Mouse (Mus musculus): ENCODE data around the gene Rapgef4.

The Rapgef4 gene

DNA sequence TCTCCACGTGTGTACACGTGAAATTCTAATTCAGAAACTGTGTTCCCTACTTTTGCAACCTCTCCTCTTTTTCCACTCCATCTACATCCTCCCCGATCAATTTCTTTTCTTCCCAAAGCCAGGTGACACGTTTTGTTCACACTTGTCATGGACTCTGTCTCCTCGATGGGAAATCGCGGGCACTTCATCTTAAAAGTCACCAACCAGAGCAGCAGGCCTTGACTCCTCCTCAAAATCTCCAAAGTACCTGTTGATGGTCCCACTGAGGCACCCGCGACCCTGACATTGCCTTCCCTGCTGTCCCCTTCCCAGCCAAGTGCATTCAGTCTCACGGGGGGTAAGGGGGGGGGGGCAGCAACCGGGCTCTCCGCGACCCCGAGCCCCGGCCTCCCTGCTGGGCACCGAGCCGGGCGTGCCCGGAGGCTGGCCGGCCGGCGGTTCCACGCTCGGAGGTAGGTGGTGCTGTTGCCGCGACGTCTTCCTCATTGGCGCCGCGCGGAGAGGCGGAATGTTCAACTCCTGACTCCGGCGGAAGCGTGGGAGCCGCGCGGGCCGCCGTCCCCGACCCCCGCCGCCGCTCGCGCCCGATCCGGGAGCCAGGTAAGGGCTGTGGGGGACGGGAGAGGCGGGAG lies 304.3 kb downstream of the Rapgef4 start, which contains the start of gene Map3k20:
Map3k20 (plus strand) TSS at position 382 of the 632 bp plus-strand sequence.
- in situ Hi-C loops (cut with MboI; ENCODE audit: unreplicated experiment in 2 of 2) = loop anchor here in 1 of 2 experiments (25.0 kb wide), 2 partner anchors 652 to 777 kb away; no protein-coding TSS in a partner anchor

DNA sequence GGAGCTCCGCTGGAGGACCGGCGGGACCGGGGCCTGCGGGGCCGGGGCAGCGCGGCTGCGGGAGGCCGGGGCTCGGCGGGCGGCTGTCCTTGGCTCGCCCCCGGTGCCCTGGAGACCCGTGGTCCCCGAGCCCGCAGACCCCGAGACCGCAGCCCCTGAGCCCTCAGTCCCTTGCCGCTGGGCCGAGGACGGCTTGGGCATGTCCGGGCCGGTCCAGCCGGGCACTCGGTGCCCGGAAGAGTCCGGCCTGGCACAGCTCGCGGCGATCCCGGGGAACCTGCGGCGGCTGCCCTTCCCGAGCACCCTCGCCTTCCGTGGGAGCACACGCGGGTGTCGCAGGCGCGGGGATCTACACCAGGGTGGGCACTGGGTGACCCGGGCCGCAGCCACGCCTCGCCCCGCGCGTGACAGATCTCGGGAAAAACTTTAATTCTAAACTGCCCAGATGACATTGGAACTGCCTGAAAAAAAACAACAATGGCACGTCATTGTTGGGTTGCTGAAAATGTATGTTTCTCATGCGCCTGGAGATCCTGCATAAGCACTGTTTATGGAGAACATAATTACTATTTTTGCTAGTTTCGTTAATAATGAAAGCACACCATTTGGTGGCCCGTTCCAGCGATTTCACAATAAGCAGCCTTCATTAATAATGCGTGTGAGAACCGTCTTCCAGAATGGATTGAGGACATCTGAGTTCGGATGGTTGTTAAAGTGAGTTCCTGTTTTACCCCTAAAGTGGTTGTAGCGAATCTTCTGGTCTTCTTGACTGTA lies 305.0 kb downstream of the Rapgef4 start:
- in situ Hi-C loops (cut with MboI; ENCODE audit: unreplicated experiment in 2 of 2) = loop anchor here in 1 of 2 experiments (25.0 kb wide), 2 partner anchors 651 to 776 kb away; no protein-coding TSS in a partner anchor

DNA sequence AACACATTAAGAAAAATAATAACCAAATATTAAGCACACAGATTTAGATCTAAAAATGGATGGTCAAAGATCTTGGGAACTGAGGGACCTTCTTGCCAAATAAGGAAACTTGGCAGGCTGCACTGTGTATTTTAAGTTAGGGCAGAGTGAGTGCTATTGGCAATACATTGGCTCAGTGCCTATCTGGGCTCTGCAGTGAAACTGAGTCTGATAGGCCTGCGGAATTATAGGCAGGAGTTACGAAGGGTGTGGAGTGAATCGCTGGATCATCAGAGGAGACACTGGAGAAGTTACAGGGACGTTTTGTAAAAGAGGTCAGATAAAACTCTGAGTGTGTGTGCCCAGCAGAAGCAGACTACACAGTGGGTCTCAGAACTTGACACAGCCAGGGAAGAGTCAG lies 306.1 kb downstream of the Rapgef4 start:
- in situ Hi-C loops (cut with MboI; ENCODE audit: unreplicated experiment in 2 of 2) = loop anchor here in 1 of 2 experiments (25.0 kb wide), 2 partner anchors 650 to 775 kb away; no protein-coding TSS in a partner anchor

DNA sequence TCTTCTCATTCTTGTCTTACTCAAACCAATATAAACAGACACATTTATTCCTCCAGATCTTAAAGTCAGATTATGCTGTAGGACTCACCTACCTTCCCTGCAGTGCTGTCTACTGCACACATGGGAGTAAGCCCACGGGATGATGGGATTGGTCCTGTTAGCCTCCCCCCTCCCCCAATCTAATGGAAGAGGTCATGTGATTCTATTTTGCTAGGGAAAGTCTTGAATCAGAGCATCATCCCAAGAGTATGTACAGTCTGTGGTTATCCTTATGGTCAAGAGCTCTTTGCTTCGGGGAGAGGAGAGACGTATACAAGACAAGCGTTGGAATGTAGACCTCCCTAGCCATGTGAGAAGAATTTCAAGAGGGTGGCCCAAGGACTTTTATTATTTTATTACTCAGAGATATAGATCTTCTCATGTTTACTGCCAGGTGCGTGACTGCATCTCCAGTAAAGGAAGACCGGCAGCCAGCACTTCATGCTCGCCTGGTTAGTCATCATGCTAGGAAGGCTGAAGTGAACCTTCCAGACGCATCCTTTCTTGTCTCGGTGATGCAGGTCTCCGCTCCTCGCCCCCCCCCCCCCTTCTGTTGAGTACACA lies 308.0 kb downstream of the Rapgef4 start:
- in situ Hi-C loops (cut with MboI; ENCODE audit: unreplicated experiment in 2 of 2) = loop anchor here in 1 of 2 experiments (25.0 kb wide), 2 partner anchors 648 to 773 kb away; no protein-coding TSS in a partner anchor

DNA sequence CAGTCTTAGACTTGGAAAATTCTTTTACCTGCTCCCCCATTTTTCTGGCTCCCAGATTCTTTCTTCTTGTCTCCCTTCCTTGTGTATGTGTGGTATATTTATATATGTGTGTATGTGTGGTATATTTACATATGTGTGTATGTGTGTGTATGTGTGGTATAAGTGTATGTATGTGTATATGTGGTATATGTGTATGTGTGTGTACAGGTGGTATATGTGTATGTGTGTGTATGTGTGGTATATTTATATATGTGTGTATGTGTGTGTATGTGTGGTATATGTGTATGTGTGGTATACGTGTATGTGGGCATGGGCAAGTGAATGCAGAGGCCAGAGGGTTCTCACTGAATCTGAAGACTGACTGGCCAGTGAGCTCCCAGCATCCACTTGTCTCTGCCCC lies 310.1 kb downstream of the Rapgef4 start:
- in situ Hi-C loops (cut with MboI; ENCODE audit: unreplicated experiment in 2 of 2) = loop anchor here (10.0 to 25.0 kb wide), 3 partner anchors 224 to 771 kb away; no protein-coding TSS in a partner anchor

DNA sequence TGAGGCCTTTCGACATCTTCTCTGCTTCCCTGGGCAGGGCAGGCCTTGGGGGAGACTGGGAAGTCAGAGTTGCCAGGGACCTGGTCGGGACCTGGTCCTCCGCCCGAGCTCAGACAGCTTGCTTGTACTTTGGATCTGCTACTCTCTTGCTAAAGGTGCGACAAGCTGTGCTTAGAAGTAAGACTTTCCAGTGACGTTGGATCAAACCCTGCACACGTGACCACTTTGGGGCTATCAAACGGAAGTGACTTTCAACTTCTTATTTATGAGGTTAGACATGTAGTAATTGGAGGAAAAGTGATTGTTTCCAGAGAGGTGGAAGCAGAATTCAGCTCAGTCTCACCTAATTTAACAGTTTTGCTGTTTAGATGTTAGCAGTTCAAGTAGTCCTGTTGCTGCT lies 311.5 kb downstream of the Rapgef4 start:
- in situ Hi-C loops (cut with MboI; ENCODE audit: unreplicated experiment in 2 of 2) = loop anchor here (10.0 to 25.0 kb wide), 3 partner anchors 222 to 770 kb away; no protein-coding TSS in a partner anchor

DNA sequence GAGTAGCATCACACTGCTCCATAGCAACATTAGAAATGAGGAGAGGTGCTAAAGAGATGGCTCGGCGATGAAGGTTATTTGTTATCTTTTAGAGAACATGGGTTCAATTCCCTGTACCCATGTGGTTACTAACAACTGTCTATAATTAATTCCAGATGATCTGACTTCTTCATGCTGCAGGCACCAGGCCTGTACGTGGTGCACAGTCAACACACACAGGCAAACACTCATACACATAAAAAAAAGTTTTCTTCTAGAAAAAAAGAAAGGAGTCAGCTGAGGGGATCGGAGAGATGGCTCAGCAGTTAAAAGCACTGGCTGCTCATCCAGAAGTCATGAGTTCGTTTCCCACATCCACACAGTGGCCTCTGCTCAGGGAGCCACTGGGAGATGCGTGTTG lies 314.0 kb downstream of the Rapgef4 start:
- in situ Hi-C loops (cut with MboI; ENCODE audit: unreplicated experiment in 2 of 2) = loop anchor here (5.0 to 25.0 kb wide), 7 partner anchors 87 to 987 kb away; no protein-coding TSS in a partner anchor

DNA sequence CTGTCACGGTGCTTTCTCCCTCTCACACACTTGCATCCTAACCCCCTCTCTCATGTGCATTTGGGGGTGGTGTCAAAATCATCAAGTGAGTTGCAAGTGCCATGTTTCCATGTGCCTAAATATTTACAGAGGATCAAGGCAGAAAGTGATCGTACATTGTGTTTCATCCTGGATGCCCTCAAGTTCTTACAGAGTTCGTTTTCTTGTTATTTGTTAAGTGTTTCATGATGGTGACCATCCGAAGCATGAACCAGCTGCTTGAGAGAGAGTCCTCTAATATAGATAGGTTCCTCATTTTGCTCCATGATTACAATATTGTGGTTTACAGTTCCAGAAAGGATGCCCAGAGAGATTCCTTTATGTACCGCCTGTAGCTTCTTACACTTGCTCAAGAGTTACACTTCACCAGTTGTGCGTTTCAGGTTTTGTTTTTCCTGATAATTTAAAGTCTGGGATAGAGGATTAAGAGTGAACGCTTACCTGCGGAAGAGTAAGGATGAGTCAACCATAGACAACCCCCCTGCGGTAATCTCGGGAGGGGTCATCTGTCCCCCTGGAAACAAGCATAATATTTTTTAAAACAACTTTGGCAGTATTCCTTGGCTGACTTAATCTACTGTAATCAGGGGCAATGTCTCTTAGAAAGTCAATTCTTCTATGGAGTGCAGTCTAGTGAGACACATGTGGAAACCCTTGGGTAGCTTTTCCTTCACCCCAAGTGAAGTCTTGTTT lies 316.1 kb downstream of the Rapgef4 start:
- in situ Hi-C loops (cut with MboI; ENCODE audit: unreplicated experiment in 2 of 2) = loop anchor here (5.0 to 25.0 kb wide), 7 partner anchors 85 to 985 kb away; no protein-coding TSS in a partner anchor

DNA sequence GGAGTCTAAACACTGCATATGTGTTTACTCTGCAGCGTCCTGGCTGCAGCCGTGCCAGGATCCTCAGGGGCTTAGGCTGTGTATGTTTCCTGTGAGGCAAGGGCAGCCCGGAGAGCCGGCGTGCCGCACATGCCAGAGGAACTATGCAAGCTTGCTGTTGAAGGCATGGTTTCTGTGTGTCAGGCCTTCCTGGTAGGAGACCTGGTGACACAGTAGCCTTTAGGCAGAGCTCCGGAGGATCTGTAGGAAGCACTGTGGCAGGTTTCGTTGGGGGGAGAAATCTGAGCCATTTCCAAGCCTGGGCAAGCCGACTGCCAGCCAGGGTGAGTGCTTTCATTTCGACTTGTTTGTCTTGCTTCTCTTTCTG lies 316.7 kb downstream of the Rapgef4 start:
- in situ Hi-C loops (cut with MboI; ENCODE audit: unreplicated experiment in 2 of 2) = loop anchor here (5.0 to 25.0 kb wide), 7 partner anchors 85 to 985 kb away; no protein-coding TSS in a partner anchor

DNA sequence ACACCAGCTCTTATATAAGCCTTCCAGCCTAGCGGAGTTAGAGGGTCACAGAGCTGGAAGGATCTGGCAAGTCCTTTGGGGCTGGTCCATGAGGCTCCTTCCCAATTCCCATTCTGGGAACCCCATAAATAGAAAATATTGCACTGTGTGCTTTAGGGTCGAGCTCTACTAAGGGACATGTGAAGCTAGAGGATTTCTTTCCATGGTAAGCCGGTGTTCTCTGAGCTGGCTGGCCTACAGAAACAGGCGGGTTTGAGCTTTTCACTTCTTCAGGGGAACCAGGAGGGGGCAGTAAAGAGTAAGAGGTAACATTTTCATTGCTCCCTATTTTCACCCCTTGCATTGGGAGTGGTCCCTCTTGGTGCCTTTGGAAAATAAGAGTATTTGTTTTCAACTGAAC lies 317.4 kb downstream of the Rapgef4 start:
- in situ Hi-C loops (cut with MboI; ENCODE audit: unreplicated experiment in 2 of 2) = loop anchor here (5.0 to 25.0 kb wide), 7 partner anchors 84 to 984 kb away; no protein-coding TSS in a partner anchor

DNA sequence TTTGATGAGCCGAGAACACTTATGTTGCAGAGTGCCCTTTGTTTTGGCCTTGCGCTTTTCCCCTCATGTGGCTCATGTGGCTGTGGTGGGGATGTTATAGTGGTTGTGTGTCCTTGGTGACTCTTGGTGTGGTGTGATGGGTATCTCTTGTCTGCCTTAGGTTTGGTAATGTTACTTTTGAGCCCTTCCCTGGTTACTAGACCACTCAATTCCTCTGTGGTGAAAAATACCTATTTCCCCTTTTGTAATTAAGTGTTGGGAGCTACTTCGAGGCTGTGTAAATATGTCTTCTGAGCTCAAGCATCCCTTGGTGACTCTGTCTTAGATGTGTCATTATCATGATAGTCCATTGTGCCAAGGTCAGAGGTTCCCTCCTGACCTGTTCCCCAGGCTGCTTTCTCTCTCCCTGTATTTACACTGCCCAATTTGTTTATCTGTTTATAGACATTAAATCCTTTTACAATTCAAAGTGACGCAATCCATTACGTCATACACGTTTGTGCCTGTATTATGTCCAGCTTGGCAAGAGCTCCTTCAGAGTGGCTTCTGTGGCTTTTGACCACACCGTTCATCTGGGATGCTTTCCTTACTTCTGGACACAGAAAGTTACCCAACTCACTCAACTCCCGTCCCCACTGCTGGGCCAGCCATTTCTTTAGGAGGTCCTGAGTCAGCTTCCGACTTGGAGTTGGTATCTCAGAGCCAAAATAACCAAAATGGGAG lies 320.3 kb downstream of the Rapgef4 start:
- in situ Hi-C loops (cut with MboI; ENCODE audit: unreplicated experiment in 2 of 2) = no loop called here

DNA sequence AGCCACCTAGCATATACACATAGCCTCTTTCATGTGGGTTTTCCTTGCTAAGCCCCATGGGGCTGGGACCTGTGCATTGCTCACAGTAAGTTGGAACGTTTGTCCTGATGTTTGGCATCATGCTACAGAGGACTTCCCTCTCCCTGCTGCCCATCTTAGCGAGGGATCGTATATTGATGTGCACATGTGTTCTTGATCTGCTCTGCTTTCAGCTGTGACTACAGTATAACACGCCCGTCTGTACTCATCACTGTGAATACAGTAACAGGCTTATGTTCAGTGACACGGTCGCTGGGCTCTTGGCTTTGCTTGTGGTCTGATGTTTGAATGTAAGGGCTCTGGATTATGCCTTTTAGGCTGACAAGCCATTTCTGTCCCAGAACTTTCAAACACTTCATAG lies 324.7 kb downstream of the Rapgef4 start:
- in situ Hi-C loops (cut with MboI; ENCODE audit: unreplicated experiment in 2 of 2) = no loop called here

All from v-Abl transformed pro-B cells (cell line).